Mouse (Mus musculus) spleen, adult 2 months (tissue): Measurements from ENCODE around the gene Syt16.

Experiments
- CTCF ChIP-seq: fragments of 200-500 bp; IDR thresholded peaks from 2 replicates; pipeline ENCODE4 v1.5.1; 2011; ENCODE audit warnings: mild to moderate bottlenecking, inconsistent platforms; ENCODE audit not compliant: insufficient read depth, insufficient read length, insufficient replicate concordance; ENCODE audit errors: extremely low read depth
- POLR2A ChIP-seq: fragments of 200-500 bp; IDR thresholded peaks from 2 replicates; pipeline ENCODE4 v1.6.1; 2011; ENCODE audit warnings: low read depth, low read length, inconsistent platforms

DNA sequence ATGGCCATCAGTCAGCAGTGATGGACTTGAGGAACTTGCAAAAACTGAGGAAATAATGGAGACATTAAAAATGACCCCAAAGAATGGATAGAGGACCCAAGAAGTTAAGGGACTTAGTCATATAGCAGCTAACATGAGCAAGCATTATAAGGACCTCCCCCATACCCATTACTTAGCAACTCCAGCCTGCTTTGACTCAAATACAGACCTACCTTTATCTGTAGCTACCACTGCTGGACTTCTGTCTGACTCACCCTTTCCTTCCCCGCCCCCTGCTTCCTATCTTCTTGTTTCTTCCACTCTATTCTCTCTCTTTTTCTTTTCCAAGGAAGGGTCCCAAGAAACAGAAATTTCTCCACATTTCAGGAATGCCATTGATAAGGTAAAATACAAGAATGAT, 223.2 kb downstream of the Syt16 start:
- TF ChIP-seq CTCF (no peak), POLR2A (no peak)
